Mouse (Mus musculus) lung, postnatal 4 days (tissue): Measurements from ENCODE around the gene Lrrc8e.

ENCODE experiments used
- DNase-seq, 2 experiments: peaks; one replicate each; pipeline ENCODE4 v3.0.0; 2021

Lrrc8e gene

DNA sequence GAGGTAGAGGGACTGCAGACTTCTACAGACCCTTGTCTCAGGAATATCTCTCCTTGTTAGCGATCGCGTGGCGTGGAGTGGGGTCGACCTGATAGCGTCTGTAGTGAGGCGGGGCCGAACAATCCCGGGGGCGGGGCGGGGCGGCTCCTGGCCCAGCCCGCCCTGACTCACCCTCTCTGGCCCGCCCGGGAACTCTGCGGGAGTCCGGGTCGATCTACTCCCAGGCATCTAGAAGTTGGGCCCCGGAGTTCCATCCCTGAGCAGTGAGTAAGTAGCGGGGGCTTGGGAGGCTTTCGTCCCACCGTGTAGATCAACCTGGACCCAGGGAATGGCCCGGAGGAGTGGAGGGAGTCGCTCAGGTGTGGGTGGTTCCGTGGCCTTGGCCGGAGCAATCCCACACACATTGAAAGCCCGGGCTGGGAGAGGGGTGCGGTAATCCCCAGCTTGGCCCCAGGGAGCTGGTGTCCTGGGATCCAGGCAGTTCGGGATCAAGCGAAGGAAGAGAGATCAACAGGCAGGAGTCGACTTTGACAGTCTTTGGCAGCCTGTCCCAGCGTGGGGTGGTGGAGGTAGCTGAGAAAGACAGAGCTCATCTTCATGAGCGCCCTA is at the start of gene Lrrc8e:
Lrrc8e (plus strand) TSS at position 89 of the 609 bp plus-strand sequence.
- peak; percentile 48 to 49 for DNase-seq

DNA sequence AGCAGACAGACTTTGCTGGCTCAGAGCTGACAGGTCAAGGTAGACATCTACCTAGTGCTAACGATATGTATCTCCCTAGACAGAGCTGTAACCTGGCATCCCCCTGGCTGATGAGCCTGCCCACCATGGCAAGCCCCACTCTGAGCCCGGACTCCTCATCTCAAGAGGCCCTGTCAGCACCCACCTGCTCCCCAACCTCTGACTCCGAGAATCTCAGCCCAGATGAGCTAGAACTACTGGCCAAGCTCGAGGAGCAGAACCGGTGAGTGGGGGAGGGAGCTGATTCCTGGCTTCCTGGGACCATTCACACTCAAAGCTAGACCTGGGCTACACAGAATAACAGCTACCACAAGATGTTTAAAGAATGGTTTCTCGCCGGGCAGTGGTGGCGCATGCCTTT is 43.2 kb upstream of the Lrrc8e start:
- no peak for DNase-seq

DNA sequence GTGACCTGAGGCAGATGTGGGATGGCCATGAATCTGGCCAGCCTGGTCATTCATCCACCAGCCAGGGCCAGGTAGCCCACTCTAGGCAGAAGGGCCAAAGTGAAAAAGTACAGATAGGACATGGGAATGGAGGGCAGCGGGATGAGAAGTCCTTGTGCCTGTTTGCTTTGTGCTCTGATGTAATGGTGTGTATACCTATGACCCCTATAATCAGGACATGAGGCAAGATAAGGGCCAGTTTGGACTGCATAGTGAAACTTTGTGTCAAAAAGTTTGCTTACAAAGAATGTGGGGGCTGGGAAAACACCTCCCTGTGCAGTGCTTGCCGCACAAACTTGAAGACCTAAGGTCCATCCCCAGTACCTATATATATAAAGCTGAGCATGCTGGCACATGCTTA is 40.5 kb upstream of the Lrrc8e start:
- no peak for DNase-seq

DNA sequence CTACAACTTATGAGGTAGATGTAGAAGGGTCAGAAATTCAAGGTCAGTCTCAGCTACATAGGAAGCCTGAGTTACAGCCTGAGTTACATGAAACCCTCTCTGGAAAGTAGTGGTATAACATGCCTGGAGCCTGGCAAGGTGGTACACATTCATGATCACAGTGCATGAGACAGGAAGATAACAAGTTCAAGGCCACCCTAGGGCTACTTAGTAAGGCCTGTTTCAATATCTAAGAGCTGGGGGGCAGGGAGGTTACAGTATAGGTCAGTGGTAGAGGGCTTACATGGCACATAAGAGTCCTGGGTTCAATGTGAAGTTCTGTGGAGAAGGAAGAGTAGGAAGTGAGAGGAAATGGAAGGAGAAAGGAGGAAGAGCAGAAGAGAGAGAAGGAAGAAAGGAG is 38.0 kb upstream of the Lrrc8e start:
- no peak for DNase-seq

DNA sequence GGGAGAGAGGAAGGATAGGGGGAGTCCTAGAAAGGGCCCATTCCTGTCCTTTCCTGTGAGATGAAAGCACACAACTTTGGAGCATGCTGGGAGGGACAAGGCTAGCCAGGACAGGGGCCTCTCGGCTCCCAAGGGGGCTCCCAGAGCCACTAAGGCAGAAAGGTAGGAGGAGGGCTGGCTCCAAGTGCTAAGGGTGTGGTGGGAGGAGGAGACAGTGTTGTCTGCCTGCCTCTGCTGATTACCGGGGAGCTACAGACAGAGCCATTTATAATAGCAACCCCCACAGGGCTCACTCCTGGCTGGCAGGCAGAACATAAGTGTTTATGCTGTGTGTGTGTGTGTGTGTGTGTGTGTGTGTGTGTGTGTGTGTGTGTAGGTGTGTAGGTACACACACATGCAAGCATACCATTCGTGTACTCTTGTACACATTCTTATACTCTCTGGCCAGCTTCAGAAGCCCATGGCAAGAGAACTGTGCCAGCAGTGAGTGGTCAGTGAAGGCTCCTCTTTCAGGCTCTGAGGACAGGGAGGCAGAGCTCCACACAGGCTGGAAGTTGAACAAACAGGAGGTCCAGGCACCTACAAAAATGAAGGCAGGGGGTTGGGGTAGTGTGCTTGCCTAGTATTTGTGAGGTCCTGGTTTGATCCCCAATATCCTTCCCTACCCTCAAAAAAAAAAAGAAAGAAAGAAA is 37.5 kb upstream of the Lrrc8e start:
- DNase-seq, result no peak

DNA sequence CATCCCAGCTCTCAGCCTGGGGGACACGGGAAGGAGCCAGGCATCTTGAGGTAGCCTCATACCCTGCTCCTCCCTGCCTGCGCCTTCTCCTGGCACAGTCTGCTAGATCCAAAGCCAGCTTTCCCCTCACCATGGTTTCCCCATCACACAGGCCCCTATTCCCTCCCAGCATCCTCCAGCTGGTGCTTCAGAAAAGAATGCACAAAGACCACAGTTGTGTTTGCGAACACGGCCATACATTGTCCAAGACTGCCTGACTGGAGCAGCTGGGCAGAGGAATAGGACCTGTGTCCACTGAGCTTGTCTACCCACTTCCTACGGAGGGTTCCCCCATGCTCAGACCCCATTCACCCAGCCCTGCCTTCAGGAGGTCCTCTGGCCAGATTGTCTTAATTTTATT is 34.3 kb upstream of the Lrrc8e start:
- DNase-seq, result no peak

DNA sequence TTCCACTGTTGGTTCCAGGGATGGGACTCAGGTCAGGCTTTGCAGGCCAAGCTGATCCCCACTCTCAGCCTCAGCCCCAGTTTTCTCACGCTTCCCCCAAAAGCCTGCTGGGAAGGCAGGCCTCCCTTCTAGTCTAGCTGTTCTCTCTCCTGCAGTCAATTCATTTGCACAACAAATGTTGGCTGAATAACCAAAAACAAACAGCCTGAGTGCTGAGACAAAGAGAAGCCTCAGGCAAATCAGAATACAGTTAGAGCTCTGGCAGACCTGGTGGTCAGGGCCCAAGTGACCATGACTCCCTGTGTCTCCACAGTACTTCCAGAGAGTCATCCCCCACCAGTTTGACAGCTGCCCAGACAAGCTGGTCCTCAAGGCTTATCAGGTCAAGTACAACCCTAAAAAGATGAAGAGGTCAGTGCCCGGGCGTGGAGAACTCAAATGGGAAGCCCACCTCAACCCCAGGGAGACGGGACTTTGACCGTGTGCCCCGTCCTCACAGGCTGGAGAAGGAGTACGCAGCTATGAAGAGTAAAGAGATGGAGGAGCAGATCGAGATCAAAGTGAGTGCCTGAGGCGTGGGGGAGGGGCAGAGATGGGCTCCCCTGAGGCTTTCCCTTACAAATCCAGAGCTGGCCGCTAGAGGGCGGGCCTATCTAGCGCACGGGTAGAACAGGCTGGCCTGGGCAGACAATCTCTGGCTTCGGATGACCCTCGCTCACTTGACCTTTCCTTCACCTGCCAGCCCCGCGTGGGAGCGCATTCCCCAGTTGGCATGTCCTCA is 33.6 kb upstream of the Lrrc8e start:
- DNase-seq, result peak; percentile 81 to 89

DNA sequence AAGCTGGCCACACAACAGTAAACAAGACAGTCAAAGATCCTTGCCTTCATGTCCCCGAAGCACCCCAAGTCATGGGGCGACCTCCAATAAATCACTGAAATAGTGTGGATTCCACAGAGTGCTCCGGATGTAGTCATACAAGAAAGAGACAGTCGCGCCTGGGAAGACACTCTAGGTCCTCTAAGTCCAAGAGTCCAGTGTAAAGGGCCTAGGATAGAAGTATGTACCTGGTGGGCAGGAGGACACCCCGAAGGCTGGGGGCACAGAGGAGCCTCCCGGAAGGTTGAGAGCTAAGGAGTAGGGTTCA is 33.1 kb upstream of the Lrrc8e start:
- DNase-seq, result no peak

DNA sequence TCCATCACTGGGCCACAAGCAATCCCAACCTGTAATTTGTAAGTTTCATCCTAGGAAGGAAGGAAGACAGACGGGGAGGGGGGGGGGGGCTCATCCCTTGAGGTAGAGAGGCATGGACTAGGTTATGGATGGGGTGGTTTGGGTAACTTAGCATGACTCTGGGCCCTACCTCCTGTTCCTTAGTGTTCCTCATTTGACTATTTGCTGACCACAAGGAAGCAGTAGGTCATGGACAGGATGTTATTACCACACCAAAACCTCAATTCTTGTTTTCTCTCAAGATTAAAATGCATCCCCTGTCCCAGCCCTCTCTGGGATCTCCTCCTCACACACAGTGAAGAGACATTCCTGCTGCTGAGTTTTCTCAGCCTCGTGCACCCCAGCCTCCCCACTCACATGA is 25.3 kb upstream of the Lrrc8e start:
- DNase-seq, result no peak

DNA sequence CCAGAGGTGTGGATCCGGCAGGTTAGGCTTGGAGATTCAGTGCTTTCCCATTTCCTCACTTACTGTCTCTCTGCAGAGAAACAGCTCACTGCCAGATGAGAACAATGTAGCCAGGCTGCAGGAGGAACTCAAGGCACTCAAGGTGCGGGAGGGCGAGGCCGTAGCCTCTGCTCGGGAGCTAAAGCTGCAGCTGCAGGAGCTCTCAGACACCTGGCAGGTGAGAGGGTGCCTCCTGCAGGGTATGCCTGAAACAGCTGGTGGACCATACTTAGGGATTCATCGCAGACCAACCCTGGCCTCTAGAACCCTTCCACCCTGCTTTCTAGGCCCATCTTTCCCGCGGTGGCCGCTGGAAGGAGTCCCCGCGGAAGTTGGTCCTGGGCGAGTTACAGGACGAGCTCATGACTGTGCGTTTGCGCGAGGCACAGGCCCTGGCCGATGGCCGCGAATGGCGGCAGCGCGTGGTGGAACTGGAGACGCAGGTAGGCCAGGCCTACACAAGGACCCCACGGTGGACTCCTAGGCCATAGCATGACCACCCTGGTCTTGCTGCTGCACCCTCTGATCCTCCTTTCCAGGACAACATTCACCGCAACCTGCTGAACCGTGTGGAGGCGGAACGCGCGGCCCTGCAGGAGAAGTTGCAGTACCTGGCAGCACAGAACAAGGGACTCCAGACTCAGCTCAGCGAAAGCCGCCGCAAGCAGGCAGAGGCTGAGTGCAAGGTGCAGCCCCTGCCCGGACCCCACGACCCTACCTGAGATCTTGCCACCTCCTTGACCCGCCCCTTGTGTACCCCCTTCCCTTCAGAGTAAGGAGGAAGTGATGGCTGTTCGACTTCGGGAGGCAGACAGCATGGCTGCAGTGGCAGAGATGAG is 21.1 kb upstream of the Lrrc8e start:
- no peak for DNase-seq

DNA sequence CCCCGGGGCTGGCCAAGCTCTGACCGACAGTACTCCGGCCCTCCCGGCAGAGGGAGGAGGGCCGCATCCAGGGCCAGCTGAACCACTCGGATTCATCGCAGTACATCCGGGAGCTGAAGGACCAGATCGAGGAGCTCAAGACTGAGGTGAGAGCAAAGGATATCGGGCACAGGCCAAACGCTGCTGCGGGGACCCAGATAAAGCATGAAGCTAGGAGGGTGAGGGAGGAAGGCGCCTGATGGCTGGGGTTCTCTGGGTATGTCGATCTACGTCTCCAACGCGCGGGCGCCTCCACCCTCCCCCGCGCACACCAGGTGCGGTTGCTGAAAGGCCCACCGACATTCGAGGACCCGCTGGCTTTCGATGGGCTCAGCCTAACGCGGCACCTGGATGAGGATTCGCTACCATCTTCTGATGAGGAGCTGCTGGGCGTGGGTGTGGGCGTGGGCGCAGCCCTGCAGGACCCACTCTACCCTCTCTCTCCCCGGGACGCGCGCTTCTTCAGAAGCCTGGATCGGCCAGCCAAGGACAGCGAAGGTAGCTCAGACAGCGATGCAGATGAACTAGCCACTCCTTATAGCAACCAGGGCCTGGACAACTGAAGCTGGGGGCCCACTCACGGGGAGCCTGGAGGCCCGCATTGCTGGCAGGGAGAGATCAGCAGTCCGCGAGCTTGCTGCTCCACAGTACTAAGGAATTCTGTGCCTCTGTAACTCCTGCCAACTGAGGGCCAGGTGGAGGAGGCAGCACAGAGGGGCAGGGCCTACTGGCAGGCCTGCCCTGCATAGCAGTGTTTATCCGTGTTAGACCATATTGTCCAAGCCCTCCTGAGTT is 20.2 kb upstream of the Lrrc8e start:
- peak in 1 of 2 experiments; percentile 45 for DNase-seq

DNA sequence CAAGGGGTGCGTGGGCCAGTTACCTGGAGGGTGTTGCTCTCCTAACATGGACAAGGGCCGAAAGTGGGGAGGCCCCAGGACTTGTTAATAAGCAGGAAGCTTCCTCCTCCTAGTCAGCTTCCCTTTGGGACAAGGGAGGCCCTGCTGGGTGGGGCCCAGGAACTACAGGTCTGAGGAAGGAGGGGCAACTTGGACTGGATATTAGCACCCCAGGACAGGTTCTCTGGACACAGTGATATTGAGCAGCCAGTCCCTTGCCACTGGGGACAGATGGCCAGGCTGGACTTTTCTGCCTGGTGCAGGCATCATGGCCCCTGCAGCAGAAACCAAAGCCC is 19.6 kb upstream of the Lrrc8e start:
- DNase-seq, result no peak

DNA sequence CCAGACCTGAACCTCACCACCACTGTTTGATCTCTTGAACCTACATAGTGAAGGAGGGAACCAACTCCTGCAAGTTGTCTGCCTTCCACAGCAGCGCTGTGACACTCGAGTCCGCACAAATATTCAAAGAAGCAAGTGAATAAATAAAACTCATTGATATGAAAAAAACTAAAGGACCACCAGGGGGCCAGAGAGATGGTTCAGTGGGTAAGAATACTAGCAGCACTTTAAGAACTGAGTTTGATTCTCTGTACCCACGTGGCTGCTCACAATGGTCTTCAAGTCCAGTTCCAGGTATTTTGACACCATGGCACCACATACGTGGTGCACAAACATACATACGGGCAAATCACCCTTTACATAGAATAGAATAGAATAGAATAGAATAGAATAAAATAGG is 15.5 kb upstream of the Lrrc8e start:
- DNase-seq, result no peak

DNA sequence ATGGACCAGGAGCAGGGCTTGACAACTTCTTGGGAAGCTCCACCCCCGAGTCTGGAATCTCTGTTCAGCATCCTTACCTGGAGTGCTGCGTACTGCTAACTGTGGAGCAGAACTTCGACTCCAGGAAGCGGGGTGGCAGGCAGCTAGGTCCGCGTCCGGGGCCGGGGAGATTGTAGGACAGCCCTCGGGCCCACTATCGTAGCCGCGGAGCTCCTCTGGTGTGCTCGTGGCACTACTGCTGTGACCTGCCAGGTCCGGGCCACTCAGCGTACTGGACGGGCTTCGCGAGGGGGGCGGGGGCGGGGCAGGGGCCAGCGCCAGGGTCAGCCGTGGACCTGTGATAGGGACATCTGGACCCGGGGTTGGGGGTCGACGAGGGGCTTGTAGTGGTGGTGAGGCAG is 13.8 kb upstream of the Lrrc8e start:
- peak; percentile 26 to 37 for DNase-seq

DNA sequence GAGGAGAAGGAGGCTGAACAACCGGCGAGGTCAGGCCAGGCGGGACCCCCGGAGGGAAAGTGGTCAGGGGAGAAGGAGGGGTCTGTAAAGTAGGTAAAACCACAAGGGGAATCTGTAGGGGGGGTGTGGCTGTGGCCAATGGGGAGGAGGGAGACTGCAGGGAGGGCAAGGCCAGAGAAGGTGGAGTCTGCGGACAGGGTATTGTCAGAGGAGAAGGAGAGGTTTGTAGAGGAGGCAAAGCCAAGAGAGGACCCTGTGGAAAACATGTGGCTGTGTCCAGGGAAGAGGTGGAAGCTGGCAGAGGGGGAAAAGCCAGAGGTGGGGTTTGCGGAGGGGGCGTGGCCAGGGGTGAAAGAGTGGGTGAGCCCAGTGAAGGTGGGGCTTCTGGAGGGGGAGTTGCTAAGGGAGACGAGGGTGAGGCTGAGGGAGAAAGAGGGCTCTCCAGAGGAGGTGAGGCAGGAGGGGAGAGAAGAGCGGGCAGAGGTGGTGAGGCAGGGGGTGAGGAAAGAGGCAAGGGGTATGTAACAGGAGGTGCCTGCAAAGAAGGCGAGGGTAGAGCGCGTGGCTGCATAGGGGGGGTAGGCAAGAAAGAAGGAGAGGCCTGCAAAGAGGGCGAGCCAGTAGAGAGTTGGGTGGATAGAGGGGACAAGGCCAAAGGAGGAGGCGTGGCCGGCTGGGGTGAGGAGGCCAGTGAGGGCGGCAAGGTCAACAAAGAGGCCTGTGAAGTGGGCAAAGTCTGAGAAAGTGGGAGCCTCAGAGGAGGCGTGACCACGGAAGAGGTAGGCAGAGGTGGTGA is 13.2 kb upstream of the Lrrc8e start:
- DNase-seq, result peak; percentile 76 to 86

DNA sequence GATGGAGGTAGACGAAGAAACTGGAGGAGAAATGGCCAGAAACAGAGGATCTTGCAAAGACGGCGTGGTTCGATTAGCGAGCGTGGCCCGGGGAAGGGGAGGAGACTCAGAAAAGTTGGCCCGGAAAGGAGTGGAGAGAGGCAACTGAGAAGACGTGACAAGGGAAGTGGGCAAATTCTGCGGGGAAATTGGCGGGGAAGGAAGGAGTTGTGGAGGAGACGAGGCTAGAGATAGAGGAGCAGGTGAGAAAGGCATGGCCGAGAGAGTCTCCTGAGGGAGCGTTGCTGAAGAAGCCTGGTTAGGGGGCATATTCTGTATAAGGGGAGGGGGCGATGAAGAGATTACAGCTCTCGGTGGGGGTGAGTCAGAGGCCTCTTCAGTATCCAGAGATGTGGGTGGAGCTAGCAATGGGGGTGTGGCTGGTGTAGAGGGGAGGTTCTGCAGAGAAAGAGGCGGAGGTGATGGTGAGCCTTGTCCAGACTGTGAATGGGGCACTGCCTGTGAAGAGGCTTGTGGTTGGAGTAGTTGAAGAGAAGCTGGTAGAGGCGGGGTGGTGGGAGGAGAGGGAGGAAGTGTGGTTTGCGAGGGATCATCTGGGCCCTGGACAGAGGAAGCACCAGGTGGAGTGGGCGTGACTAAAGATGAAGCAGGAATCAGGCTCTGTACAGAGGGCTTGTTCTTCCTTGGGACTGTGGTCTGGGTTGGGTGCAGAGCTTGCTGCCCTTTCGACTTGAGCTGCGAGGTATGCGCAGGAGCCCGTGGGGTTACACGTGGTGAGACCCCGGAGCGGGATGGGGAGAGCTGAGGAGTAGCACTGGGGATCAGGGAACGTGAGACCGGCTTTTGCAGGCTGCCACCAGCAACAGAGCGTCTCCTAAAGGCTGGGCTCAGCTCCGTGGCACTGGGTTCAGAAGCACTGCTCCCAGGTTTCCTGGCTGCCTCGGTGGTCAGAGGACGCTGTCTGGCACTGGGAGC is 12.3 kb upstream of the Lrrc8e start:
- peak; percentile 82 to 89 for DNase-seq

DNA sequence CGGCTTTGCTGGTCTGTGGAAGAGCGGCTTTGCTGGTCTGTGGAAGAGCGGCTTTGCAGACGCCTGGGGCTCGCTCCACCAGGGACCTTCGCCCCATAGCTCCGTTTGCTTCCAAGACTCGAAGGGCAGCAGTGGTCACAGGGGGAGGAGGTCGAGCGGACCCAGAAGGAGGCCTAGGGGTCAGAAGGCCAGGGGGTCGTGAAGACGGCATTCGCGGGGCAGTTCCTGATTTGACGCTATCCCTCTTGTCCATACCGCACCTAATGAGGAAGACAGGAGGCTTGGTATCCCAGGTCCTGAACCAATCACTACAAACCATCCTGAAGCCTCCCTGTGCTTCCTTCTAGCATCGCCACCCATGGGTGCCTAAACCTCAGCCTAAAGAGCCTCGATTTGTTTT is 10.3 kb upstream of the Lrrc8e start:
- DNase-seq, result no peak

DNA sequence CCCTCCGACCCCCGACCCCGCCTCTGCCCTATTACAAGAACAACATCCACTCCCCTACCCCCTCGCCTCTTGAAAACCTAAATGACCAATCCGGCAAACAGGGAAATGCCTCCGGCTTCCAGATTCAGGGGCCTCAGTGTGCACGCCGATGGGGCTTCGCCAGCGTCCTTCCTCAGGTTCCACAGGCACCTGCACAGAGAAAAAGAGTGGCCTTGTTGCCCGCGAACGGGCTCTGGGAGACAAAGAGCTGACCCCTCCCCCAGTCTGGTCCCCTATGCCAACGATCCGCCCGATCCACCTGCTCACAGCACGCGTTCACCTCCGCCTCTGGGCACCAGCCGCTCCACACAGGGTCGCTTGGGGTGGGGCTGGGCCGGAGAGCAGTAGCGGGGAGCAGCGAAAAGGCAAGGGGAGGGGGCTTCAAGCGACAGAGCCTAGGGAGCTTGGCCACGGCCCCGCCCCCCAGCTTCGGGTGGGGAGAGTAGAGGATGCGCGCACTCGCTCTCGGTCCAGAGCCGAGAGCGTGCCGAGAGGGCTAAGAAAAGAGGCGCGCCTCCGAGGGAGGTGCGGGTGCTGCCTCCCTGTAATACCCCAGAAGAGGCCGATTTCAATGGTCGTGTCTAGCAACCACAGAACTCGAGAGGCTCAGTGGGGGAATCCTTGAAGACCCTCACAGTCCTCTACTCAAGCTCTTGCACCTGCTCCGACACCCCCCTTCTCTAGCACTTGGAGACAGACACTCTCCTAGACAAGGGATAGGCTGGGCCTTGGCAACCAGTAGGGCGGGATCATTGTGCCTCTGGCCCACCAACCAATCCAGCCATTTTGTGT is 9.6 kb upstream of the Lrrc8e start, which contains the start of gene Prr36:
Prr36 (minus strand) TSS at position 669 of the 831 bp plus-strand sequence.
- peak in 1 of 2 experiments; percentile 34 for DNase-seq

DNA sequence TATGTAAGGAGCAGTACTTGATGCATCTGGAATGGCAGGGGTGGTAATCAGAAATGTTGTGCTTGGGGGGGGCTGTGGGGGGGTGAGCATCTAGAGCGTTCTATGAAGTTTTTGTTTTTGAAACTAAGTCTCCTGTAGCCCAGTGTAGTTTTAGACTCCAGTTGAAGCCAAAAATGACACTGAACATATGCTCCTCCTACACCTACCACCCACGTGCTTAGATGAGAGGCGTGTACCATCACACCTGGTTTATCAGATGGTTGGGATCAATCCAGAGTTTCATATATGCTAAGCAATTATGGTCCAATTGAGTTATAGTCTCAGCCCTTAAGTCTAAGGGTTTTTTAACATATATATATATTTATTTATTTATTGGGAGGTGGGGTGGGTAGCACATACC is 7.0 kb upstream of the Lrrc8e start:
- no peak for DNase-seq
